Mouse (Mus musculus) MEL (cell line): ENCODE results near the gene Oaz1. TPM values are rescaled to one million over a fixed set of nuclear protein-coding genes. Genes with fewer than 3 reads are reported as not detected.

Source experiments
- DNase-seq: peaks from one replicate; pipeline ENCODE4 v3.0.0; 2011; ENCODE audit warnings: low read depth, low spot score
- H3K27ac ChIP-seq: 2 replicates; pipeline ENCODE4 v1.5.1; 2012; ENCODE audit warnings: low read depth, mild to moderate bottlenecking, control low read depth, low read length, moderate library complexity; ENCODE audit not compliant: control insufficient read depth
- H3K27me3 ChIP-seq, 2 experiments: fragments of 150-350 bp in 1 of 2; sonication (generic) in 1 of 2; 2 replicates each; pipeline ENCODE4 v1.6.1; 2012; ENCODE audit warnings: low read length in 2 of 2, mild to moderate bottlenecking in 2 of 2, improper control_type of control experiment in 1 of 2, moderate library complexity in 1 of 2; ENCODE audit not compliant: insufficient read depth in 2 of 2, control insufficient read depth in 1 of 2
- H3K36me3 ChIP-seq, 2 experiments: 2 replicates each; pipeline ENCODE4 v1.6.1; 2012 to 2014; ENCODE audit warnings: low read length in 2 of 2, improper control_type of control experiment in 1 of 2, inconsistent platforms in 1 of 2, mild to moderate bottlenecking in 1 of 2; ENCODE audit not compliant: insufficient read depth in 2 of 2, control insufficient read depth in 1 of 2
- H3K4me1 ChIP-seq, 2 experiments: fragments of 150-350 bp in 1 of 2; sonication (generic) in 1 of 2; 2 replicates each; pipeline ENCODE4 v1.6.1; 2012; ENCODE audit warnings: low read length in 2 of 2, improper control_type of control experiment in 1 of 2, mild to moderate bottlenecking in 1 of 2; ENCODE audit not compliant: insufficient read depth in 2 of 2, control insufficient read depth in 1 of 2
- H3K4me3 ChIP-seq, 2 experiments: fragments of 150-350 bp in 1 of 2; sonication (generic) in 1 of 2; 2 replicates each; pipeline ENCODE4 v1.5.1; 2012; ENCODE audit warnings: low read depth in 2 of 2, low read length in 2 of 2, mild to moderate bottlenecking in 2 of 2, moderate library complexity in 2 of 2, control low read depth in 1 of 2, improper control_type of control experiment in 1 of 2; ENCODE audit not compliant: control insufficient read depth in 1 of 2, insufficient read depth in 1 of 2
- H3K79me2 ChIP-seq: 2 replicates; pipeline ENCODE4 v1.6.1; 2012; ENCODE audit warnings: mild to moderate bottlenecking, low read length, moderate library complexity; ENCODE audit not compliant: control insufficient read depth, poor library complexity, insufficient read depth
- H3K9ac ChIP-seq: 2 replicates; pipeline ENCODE4 v1.6.1; 2012; ENCODE audit warnings: low read depth, mild to moderate bottlenecking, control low read depth, low read length, moderate library complexity; ENCODE audit not compliant: control insufficient read depth, poor library complexity, severe bottlenecking
- H3K9me3 ChIP-seq: fragments of 150-350 bp; sonication (generic); replicated peaks from 2 replicates; pipeline ENCODE4 v1.6.1; 2012; ENCODE audit warnings: mild to moderate bottlenecking, low read length, improper control_type of control experiment, moderate library complexity; ENCODE audit not compliant: insufficient read depth
- BHLHE40 ChIP-seq: IDR thresholded peaks from 2 replicates; pipeline ENCODE4 v1.6.1; 2012; ENCODE audit warnings: low read depth, mild to moderate bottlenecking, inconsistent platforms, low read length, improper control_type of control experiment, borderline replicate concordance
- CHD1 ChIP-seq: IDR thresholded peaks from 2 replicates; pipeline ENCODE4 v1.6.1; 2012; ENCODE audit warnings: low read depth, mild to moderate bottlenecking, inconsistent platforms, low read length, improper control_type of control experiment
- CTCF ChIP-seq, 3 experiments: IDR thresholded peaks in 2 of 3; conservative IDR thresholded peaks in 1 of 3; 2 replicates each; pipeline ENCODE4 v1.5.1; 2011 to 2012; ENCODE audit warnings: low read length in 3 of 3, low read depth in 2 of 3, mild to moderate bottlenecking in 2 of 3, improper control_type of control experiment in 1 of 3, inconsistent platforms in 1 of 3, mixed read lengths in 1 of 3, moderate library complexity in 1 of 3; ENCODE audit not compliant: control insufficient read depth in 1 of 3, insufficient read depth in 1 of 3, poor library complexity in 1 of 3, severe bottlenecking in 1 of 3
- E2F4 ChIP-seq: IDR thresholded peaks from 2 replicates; pipeline ENCODE4 v1.6.1; 2011; ENCODE audit warnings: low read depth, low read length, improper control_type of control experiment, borderline replicate concordance
- ELF1 ChIP-seq: IDR thresholded peaks from 2 replicates; pipeline ENCODE4 v1.6.1; 2014; ENCODE audit warnings: low read depth, mild to moderate bottlenecking, inconsistent platforms, low read length, improper control_type of control experiment, moderate library complexity
- EP300 ChIP-seq, 2 experiments: IDR thresholded peaks; 2 replicates each; pipeline ENCODE4 v1.6.1; 2011; ENCODE audit warnings: improper control_type of control experiment in 2 of 2, low read length in 2 of 2, low read depth in 1 of 2, mild to moderate bottlenecking in 1 of 2
- GATA1 ChIP-seq: IDR thresholded peaks from 2 replicates; pipeline ENCODE4 v1.6.1; 2011; ENCODE audit warnings: low read depth, low read length, improper control_type of control experiment
- MAFK ChIP-seq: IDR thresholded peaks from 2 replicates; pipeline ENCODE4 v1.6.1; 2011; ENCODE audit warnings: low read depth, mild to moderate bottlenecking, low read length, improper control_type of control experiment, borderline replicate concordance
- MAX ChIP-seq: IDR thresholded peaks from 2 replicates; pipeline ENCODE4 v1.6.1; 2011; ENCODE audit warnings: low read length, improper control_type of control experiment
- MAZ ChIP-seq: IDR thresholded peaks from 2 replicates; pipeline ENCODE4 v1.6.1; 2012; ENCODE audit warnings: low read depth, mild to moderate bottlenecking, inconsistent platforms, low read length, improper control_type of control experiment
- MXI1 ChIP-seq: IDR thresholded peaks from 2 replicates; pipeline ENCODE4 v1.6.1; 2011; ENCODE audit warnings: mild to moderate bottlenecking, low read depth, low read length, improper control_type of control experiment
- MYB ChIP-seq: IDR thresholded peaks from 2 replicates; pipeline ENCODE4 v1.6.1; 2011; ENCODE audit warnings: mild to moderate bottlenecking, low read depth, low read length, improper control_type of control experiment
- MYC ChIP-seq: IDR thresholded peaks from 2 replicates; pipeline ENCODE4 v1.6.1; 2011; ENCODE audit warnings: low read depth, mild to moderate bottlenecking, low read length, improper control_type of control experiment, moderate library complexity
- NRF1 ChIP-seq: IDR thresholded peaks from 2 replicates; pipeline ENCODE4 v1.6.1; 2014; ENCODE audit warnings: low read depth, mild to moderate bottlenecking, inconsistent platforms, low read length, improper control_type of control experiment, moderate library complexity; ENCODE audit not compliant: poor library complexity, insufficient read depth, severe bottlenecking
- POLR2AphosphoS5 ChIP-seq: IDR thresholded peaks from 2 replicates; pipeline ENCODE4 v1.6.1; 2012; ENCODE audit warnings: low read depth, borderline replicate concordance, mild to moderate bottlenecking, inconsistent platforms, low read length, moderate library complexity, mixed read lengths
- RAD21 ChIP-seq: IDR thresholded peaks from 2 replicates; pipeline ENCODE4 v1.6.1; 2011; ENCODE audit warnings: mild to moderate bottlenecking, low read depth, low read length, improper control_type of control experiment
- RCOR1 ChIP-seq: IDR thresholded peaks from 2 replicates; pipeline ENCODE4 v1.6.1; 2012; ENCODE audit warnings: low read depth, mild to moderate bottlenecking, inconsistent platforms, low read length, improper control_type of control experiment
- SIN3A ChIP-seq: IDR thresholded peaks from 2 replicates; pipeline ENCODE4 v1.6.1; 2012; ENCODE audit warnings: low read length, improper control_type of control experiment, inconsistent platforms
- SMC3 ChIP-seq: IDR thresholded peaks from 2 replicates; pipeline ENCODE4 v1.6.1; 2011; ENCODE audit warnings: low read depth, low read length, improper control_type of control experiment
- TAL1 ChIP-seq: IDR thresholded peaks from 2 replicates; pipeline ENCODE4 v1.6.1; 2012; ENCODE audit warnings: mild to moderate bottlenecking, inconsistent platforms, low read length, moderate library complexity, mixed read lengths
- TBP ChIP-seq: IDR thresholded peaks from 2 replicates; pipeline ENCODE4 v1.8.0; 2011; ENCODE audit warnings: low read depth, low read length, improper control_type of control experiment
- TCF12 ChIP-seq: IDR thresholded peaks from 2 replicates; pipeline ENCODE4 v1.6.1; 2014; ENCODE audit warnings: low read depth, mild to moderate bottlenecking, inconsistent platforms, low read length, improper control_type of control experiment, moderate library complexity
- USF1 ChIP-seq: IDR thresholded peaks from 2 replicates; pipeline ENCODE4 v1.6.1; 2014; ENCODE audit warnings: low read depth, mild to moderate bottlenecking, inconsistent platforms, low read length, improper control_type of control experiment, moderate library complexity
- ZC3H11A ChIP-seq: IDR thresholded peaks from 2 replicates; pipeline ENCODE4 v1.6.1; 2012; ENCODE audit warnings: low read depth, mild to moderate bottlenecking, inconsistent platforms, low read length, improper control_type of control experiment
- ZKSCAN1 ChIP-seq: IDR thresholded peaks from 2 replicates; pipeline ENCODE4 v1.6.1; 2012; ENCODE audit warnings: low read depth, mild to moderate bottlenecking, inconsistent platforms, low read length, improper control_type of control experiment, moderate library complexity
- ZNF384 ChIP-seq: IDR thresholded peaks from 2 replicates; pipeline ENCODE4 v1.6.1; 2012; ENCODE audit warnings: low read depth, mild to moderate bottlenecking, inconsistent platforms, low read length, improper control_type of control experiment
- polyA plus RNA-seq, 2 experiments: library from polyadenylated mRNA; stranded (reverse) in 1 of 2; unstranded in 1 of 2; fragments of >175 nt in 1 of 2; fragments of >200 nt in 1 of 2; gene quantifications; 2 replicates each; pipeline versions ENCODE4 v1.2.1 to v1.2.4; 2012; ENCODE audit warnings: low replicate concordance in 2 of 2, low read depth in 1 of 2; ENCODE audit not compliant: insufficient read length in 2 of 2, insufficient read depth in 1 of 2, missing spikeins in 1 of 2
- total RNA-seq: library from RNA; depleted of rRNA; stranded (reverse); fragments of 300-350 nt; gene quantifications from 2 replicates; pipeline ENCODE4 v1.2.3, GENCODE M21; 2012

The Oaz1 gene
- total and polyA plus RNA-seq, 3 experiments: 983 to 1,528 TPM; not detected in 1

GRCm38 (mm10) chr10:80797186-80798149 lies 29.0 kb upstream of the Oaz1 start:
- Histone ChIP-seq H3K27me3 (no peaks in the 10 kb centered on the region), H3K36me3 (peaks cover 2 to 13% of the 10 kb centered on the region in 2 experiments; a peak in 3 of 4 replicates), H3K79me2 (peaks cover 51% of the 10 kb centered on the region), H3K9me3 (no peaks in the 10 kb centered on the region), H3K4me1 (peaks cover 0 to 14% of the 10 kb centered on the region in 2 experiments; a peak in 2 of 4 replicates), H3K4me3 (peak overlapping the region; percentile 71 to 86), H3K9ac (peak overlapping the region; percentile 90), H3K27ac (peak overlapping the region; percentile 93)
- peak; percentile 63 for DNase-seq
- TF ChIP-seq MAX (peak; percentile 77), MXI1 (peak; percentile 68), POLR2AphosphoS5 (no peak), MYB (no peak), MYC (peak; percentile 79), ELF1 (peak; percentile 3; the same call in 1 of the 2 replicates), TBP (peak; percentile 27; the same call in 1 of the 2 replicates), ZNF384 (no peak), ZKSCAN1 (no peak), RAD21 (no peak), CHD1 (0 out of 2 replicates have a peak, but pooled peaks have one; percentile 60), E2F4 (no peak)

- Histone ChIP-seq H3K27ac (peak within 1 kb of the TSS; percentile 93), H3K4me1 (peaks cover 0 to 14% of the 10 kb centered on the region in 2 experiments; a peak in 2 of 4 replicates), H3K79me2 (peaks cover 51% of the 10 kb centered on the region), H3K9me3 (no peaks in the 10 kb centered on the region), H3K27me3 (no peaks in the 10 kb centered on the region), H3K9ac (peak within 1 kb of the TSS; percentile 95), H3K36me3 (peaks cover 2 to 13% of the 10 kb centered on the region in 2 experiments; a peak in 2 of 4 replicates), H3K4me3 (peak within 1 kb of the TSS; percentile 86 to 90)
- peak; percentile 99 for DNase-seq
- TF ChIP-seq ZKSCAN1 (no peak), SIN3A (peak; percentile 88), ELF1 (peak; percentile 90), MYC (peak; percentile 87; the same call in 1 of the 2 replicates), TBP (peak; percentile 57; the same call in 1 of the 2 replicates), SMC3 (no peak), EP300 (IDR thresholded peaks at IDR 0.05; ENCODE audit: low read depth in 1 of 2, low read length in 2 of 2) (peak in 1 of 2 experiments; percentile 30; a peak in 1 of 4 replicates), USF1 (no peak), MXI1 (peak; percentile 89), NRF1 (peak; percentile 87), ZC3H11A (no peak), TAL1 (no peak), RCOR1 (no peak), BHLHE40 (no peak), MAZ (no peak; the same call in 1 of the 2 replicates), MAFK (no peak), CTCF (IDR thresholded peaks at IDR 0.05 in 2 of 3, conservative IDR thresholded peaks at IDR 0.05 in 1 of 3; ENCODE audit: control insufficient read depth in 1 of 3, insufficient read depth in 1 of 3, low read depth in 2 of 3, low read length in 3 of 3, poor library complexity in 1 of 3, severe bottlenecking in 1 of 3) (no peak), MAX (peak; percentile 74), POLR2AphosphoS5 (no peak; the same call in 1 of the 2 replicates), GATA1 (no peak), TCF12 (peak; percentile 49; the same call in 1 of the 2 replicates)
Measured at GRCm38 (mm10) chr10:80798150-80799006, 28.1 kb upstream of the Oaz1 start, which contains the start of the genes Sf3a2 and Plekhj1. Sf3a2 (plus strand) TSS chr10:80798198. Plekhj1 (minus strand) TSS chr10:80798626.
